Mouse (Mus musculus) spleen, adult 2 months (tissue): Measurements from ENCODE around the gene Dagla.

Source experiments
- CTCF ChIP-seq: fragments of 200-500 bp; IDR thresholded peaks from 2 replicates; pipeline ENCODE4 v1.5.1; 2011; ENCODE audit warnings: mild to moderate bottlenecking, inconsistent platforms; ENCODE audit not compliant: insufficient read depth, insufficient read length, insufficient replicate concordance; ENCODE audit errors: extremely low read depth
- POLR2A ChIP-seq: fragments of 200-500 bp; IDR thresholded peaks from 2 replicates; pipeline ENCODE4 v1.6.1; 2011; ENCODE audit warnings: low read depth, low read length, inconsistent platforms

DNA sequence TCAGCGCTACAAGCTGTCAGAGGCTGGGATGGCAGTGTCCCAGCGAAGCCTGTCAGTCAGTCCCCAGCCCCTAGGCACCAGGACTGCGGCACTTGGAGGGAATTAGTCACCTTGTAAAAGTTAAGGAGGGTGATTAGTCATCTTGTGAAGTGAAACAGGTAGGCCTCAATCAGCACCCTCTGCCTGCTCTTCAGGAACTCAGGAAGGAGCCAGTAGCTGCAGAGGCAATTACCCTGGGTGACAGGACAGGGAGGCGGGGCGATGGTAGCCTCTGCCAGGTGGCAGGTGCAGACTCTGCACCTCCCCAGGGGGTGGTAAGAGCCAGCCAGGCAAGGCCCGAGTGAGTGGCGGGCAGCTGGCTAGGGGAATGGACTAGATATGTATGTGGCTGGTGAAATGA is 43.3 kb downstream of the Dagla start:
- TF ChIP-seq CTCF (no peak), POLR2A (no peak)
